Mouse (Mus musculus) kidney, adult 2 months (tissue): ENCODE measurements at regions not wholly inside any gene's neighbourhood (a gene's known extent, or its start where the extent isn't known, plus 50 kb on each side); places are given as distances from the start of the nearest gene placed in this dataset.

Experiments
- CTCF ChIP-seq: fragments of 200-500 bp; conservative IDR thresholded peaks from 2 replicates; pipeline ENCODE4 v1.5.1; 2011; ENCODE audit warnings: low read depth, mild to moderate bottlenecking, control low read depth, low read length, moderate library complexity, mixed read lengths; ENCODE audit not compliant: insufficient read depth, insufficient read length
- POLR2A ChIP-seq: fragments of 200-500 bp; IDR thresholded peaks from one replicate; pipeline ENCODE4 v1.6.1; 2011; ENCODE audit warnings: low read depth, low read length, control low read depth

DNA sequence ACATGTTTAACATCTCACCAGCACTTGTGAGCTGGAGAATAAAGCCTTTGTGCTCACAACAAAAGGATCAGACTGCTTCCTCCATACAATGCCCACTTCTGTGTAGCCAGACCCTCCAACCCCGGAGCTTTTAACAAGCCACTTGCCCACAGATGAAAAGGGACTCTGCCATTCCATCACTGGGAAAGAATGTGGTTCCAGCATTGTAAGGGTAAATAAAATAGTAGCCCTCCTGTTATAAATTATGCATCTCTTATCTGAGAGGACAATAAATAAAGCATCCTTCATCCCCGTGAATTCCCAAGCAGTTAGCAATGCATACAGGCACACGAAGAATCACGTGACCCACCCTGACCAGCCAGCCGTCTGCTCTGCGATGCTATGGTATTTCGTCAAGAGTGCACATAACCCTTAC, 247.7 kb upstream of the Id4 start:
- TF ChIP-seq CTCF (no peak), POLR2A (no peak)
